Mouse (Mus musculus): ENCODE measurements around the gene Prcp. TPM values are rescaled to one million over a fixed set of nuclear protein-coding genes. Genes with fewer than 3 reads are reported as not detected.

Prcp gene
- polyA plus RNA-seq, 1 experiment from 2014 or later = 22.8 TPM

GRCm38 (mm10) chr7:92884998-92885660, 10.9 kb downstream of the Prcp start:
- Histone ChIP-seq H3K9ac (ENCODE audit: low read depth, low read length) (no peak overlapping the region), H3K4me3 (ENCODE audit: low read length) (no peak overlapping the region), H3K9me3 (ENCODE audit: control insufficient read depth, low read length) (no peaks in the 10 kb centered on the region), H3K4me1 (ENCODE audit: control insufficient read depth, insufficient read depth, low read length) (peaks cover 7% of the 10 kb centered on the region; the same call in 1 of the 2 replicates), H3K4me2 (ENCODE audit: low read depth, low read length) (no peak overlapping the region), H3K27me3 (replicated peaks; ENCODE audit: control insufficient read depth, insufficient read depth, low read length) (no peaks in the 10 kb centered on the region), H3K36me3 (ENCODE audit: control insufficient read depth, insufficient read depth, low read length) (no peaks in the 10 kb centered on the region), H3K27ac (ENCODE audit: low read length) (no peak overlapping the region)
- WGBS = 72% methylated on average over 6 of the region's 6 CpGs
- peak; percentile 65 for ATAC-seq

- no peaks in the 10 kb centered on the region for H3K27me3 ChIP-seq (replicated peaks; ENCODE audit: control insufficient read depth, insufficient read depth, low read length)
- H3K36me3 ChIP-seq (ENCODE audit: control insufficient read depth, insufficient read depth, low read length) = no peaks in the 10 kb centered on the region
- H3K27ac ChIP-seq (ENCODE audit: low read length) = no peak overlapping the region
- H3K9ac ChIP-seq (ENCODE audit: low read depth, low read length) = no peak overlapping the region
- H3K4me1 ChIP-seq (ENCODE audit: control insufficient read depth, insufficient read depth, low read length) = peaks cover 7% of the 10 kb centered on the region; the same call in 1 of the 2 replicates
- H3K4me3 ChIP-seq (ENCODE audit: low read length) = no peak overlapping the region
- H3K9me3 ChIP-seq (ENCODE audit: control insufficient read depth, low read length) = no peaks in the 10 kb centered on the region
- 73% methylated on average over 7 of the region's 7 CpGs for WGBS
- no peak overlapping the region for H3K4me2 ChIP-seq (ENCODE audit: low read depth, low read length)
- ATAC-seq = peak; percentile 21; the same call in 1 of the 2 replicates
Measured at GRCm38 (mm10) chr7:92886801-92887200, 12.5 kb downstream of the Prcp start.

GRCm38 (mm10) chr7:92887230-92887629, 13.0 kb downstream of the Prcp start:
- H3K27me3 ChIP-seq (replicated peaks; ENCODE audit: control insufficient read depth, insufficient read depth, low read length) = no peaks in the 10 kb centered on the region
- WGBS = 88% methylated on average over 5 of the region's 5 CpGs
- no peak for ATAC-seq
- H3K9ac ChIP-seq (ENCODE audit: low read depth, low read length) = no peak overlapping the region
- H3K9me3 ChIP-seq (ENCODE audit: control insufficient read depth, low read length) = no peaks in the 10 kb centered on the region
- no peak overlapping the region for H3K4me2 ChIP-seq (ENCODE audit: low read depth, low read length)
- H3K4me1 ChIP-seq (ENCODE audit: control insufficient read depth, insufficient read depth, low read length) = peaks cover 7% of the 10 kb centered on the region; the same call in 1 of the 2 replicates
- no peak overlapping the region for H3K27ac ChIP-seq (ENCODE audit: low read length)
- no peak overlapping the region for H3K4me3 ChIP-seq (ENCODE audit: low read length)
- H3K36me3 ChIP-seq (ENCODE audit: control insufficient read depth, insufficient read depth, low read length) = no peaks in the 10 kb centered on the region

- no peaks in the 10 kb centered on the region for H3K27me3 ChIP-seq (replicated peaks; ENCODE audit: control insufficient read depth, insufficient read depth, low read length)
- no peak overlapping the region for H3K27ac ChIP-seq (ENCODE audit: low read length)
- H3K9me3 ChIP-seq (ENCODE audit: control insufficient read depth, low read length) = no peaks in the 10 kb centered on the region
- H3K9ac ChIP-seq (ENCODE audit: low read depth, low read length) = no peak overlapping the region
- 52% methylated on average over 1 of the region's 1 CpGs for WGBS
- no peak overlapping the region for H3K4me2 ChIP-seq (ENCODE audit: low read depth, low read length)
- no peak overlapping the region for H3K4me3 ChIP-seq (ENCODE audit: low read length)
- peaks cover under 1% of the 10 kb centered on the region; the same call in 1 of the 2 replicates for H3K4me1 ChIP-seq (ENCODE audit: control insufficient read depth, insufficient read depth, low read length)
- no peak for ATAC-seq
- no peaks in the 10 kb centered on the region for H3K36me3 ChIP-seq (ENCODE audit: control insufficient read depth, insufficient read depth, low read length)
Measured at GRCm38 (mm10) chr7:92890211-92890610, 15.9 kb downstream of the Prcp start.

GRCm38 (mm10) chr7:92890618-92891230, 16.5 kb downstream of the Prcp start:
- H3K27ac ChIP-seq (ENCODE audit: low read length) = no peak overlapping the region
- no peaks in the 10 kb centered on the region for H3K4me1 ChIP-seq (ENCODE audit: control insufficient read depth, insufficient read depth, low read length)
- H3K4me3 ChIP-seq (ENCODE audit: low read length) = no peak overlapping the region
- no peak overlapping the region for H3K9ac ChIP-seq (ENCODE audit: low read depth, low read length)
- H3K36me3 ChIP-seq (ENCODE audit: control insufficient read depth, insufficient read depth, low read length) = no peaks in the 10 kb centered on the region
- no peak overlapping the region for H3K4me2 ChIP-seq (ENCODE audit: low read depth, low read length)
- no peaks in the 10 kb centered on the region for H3K27me3 ChIP-seq (replicated peaks; ENCODE audit: control insufficient read depth, insufficient read depth, low read length)
- ATAC-seq = no peak
- 29% methylated on average over 4 of the region's 4 CpGs for WGBS
- H3K9me3 ChIP-seq (ENCODE audit: control insufficient read depth, low read length) = no peaks in the 10 kb centered on the region

- 50% methylated on average over 3 of the region's 3 CpGs for WGBS
- H3K4me1 ChIP-seq (ENCODE audit: control insufficient read depth, insufficient read depth, low read length) = no peaks in the 10 kb centered on the region
Measured at GRCm38 (mm10) chr7:92893478-92893877, 19.2 kb downstream of the Prcp start.

GRCm38 (mm10) chr7:92896036-92896435, 21.8 kb downstream of the Prcp start:
- Histone ChIP-seq H3K36me3 (ENCODE audit: control insufficient read depth, insufficient read depth, low read length) (no peaks in the 10 kb centered on the region), H3K27me3 (replicated peaks; ENCODE audit: control insufficient read depth, insufficient read depth, low read length) (no peaks in the 10 kb centered on the region), H3K9me3 (ENCODE audit: control insufficient read depth, low read length) (no peaks in the 10 kb centered on the region), H3K9ac (ENCODE audit: low read depth, low read length) (no peak overlapping the region), H3K27ac (ENCODE audit: low read length) (no peak overlapping the region), H3K4me2 (ENCODE audit: low read depth, low read length) (no peak overlapping the region), H3K4me1 (ENCODE audit: control insufficient read depth, insufficient read depth, low read length) (no peaks in the 10 kb centered on the region), H3K4me3 (ENCODE audit: low read length) (no peak overlapping the region)
- no peak for ATAC-seq
- 73% methylated on average over 5 of the region's 5 CpGs for WGBS

More at GRCm38 (mm10) chr7:92893478-92893877, 19.2 kb downstream of the Prcp start:
- Histone ChIP-seq H3K27ac (ENCODE audit: low read length) (no peak overlapping the region), H3K9me3 (ENCODE audit: control insufficient read depth, low read length) (no peaks in the 10 kb centered on the region), H3K27me3 (replicated peaks; ENCODE audit: control insufficient read depth, insufficient read depth, low read length) (no peaks in the 10 kb centered on the region), H3K9ac (ENCODE audit: low read depth, low read length) (no peak overlapping the region), H3K4me2 (ENCODE audit: low read depth, low read length) (no peak overlapping the region), H3K36me3 (ENCODE audit: control insufficient read depth, insufficient read depth, low read length) (no peaks in the 10 kb centered on the region), H3K4me3 (ENCODE audit: low read length) (no peak overlapping the region)
- no peak for ATAC-seq

- Histone ChIP-seq H3K4me2 (ENCODE audit: low read depth, low read length) (no peak overlapping the region), H3K9me3 (ENCODE audit: control insufficient read depth, low read length) (no peaks in the 10 kb centered on the region), H3K9ac (ENCODE audit: low read depth, low read length) (no peak overlapping the region), H3K4me3 (ENCODE audit: low read length) (no peak overlapping the region), H3K27ac (ENCODE audit: low read length) (no peak overlapping the region), H3K4me1 (ENCODE audit: control insufficient read depth, insufficient read depth, low read length) (no peaks in the 10 kb centered on the region), H3K36me3 (ENCODE audit: control insufficient read depth, insufficient read depth, low read length) (no peaks in the 10 kb centered on the region), H3K27me3 (replicated peaks; ENCODE audit: control insufficient read depth, insufficient read depth, low read length) (no peaks in the 10 kb centered on the region)
- WGBS = 47% methylated on average over 2 of the region's 2 CpGs
- ATAC-seq = peak; percentile 80
Measured at GRCm38 (mm10) chr7:92897021-92897420, 22.8 kb downstream of the Prcp start.

- H3K36me3 ChIP-seq (ENCODE audit: control insufficient read depth, insufficient read depth, low read length) = no peaks in the 10 kb centered on the region
- H3K27me3 ChIP-seq (replicated peaks; ENCODE audit: control insufficient read depth, insufficient read depth, low read length) = no peaks in the 10 kb centered on the region
- H3K9ac ChIP-seq (ENCODE audit: low read depth, low read length) = no peak overlapping the region
- H3K27ac ChIP-seq (ENCODE audit: low read length) = no peak overlapping the region
- WGBS = 49% methylated on average over 7 of the region's 7 CpGs
- H3K4me3 ChIP-seq (ENCODE audit: low read length) = no peak overlapping the region
- H3K4me1 ChIP-seq (ENCODE audit: control insufficient read depth, insufficient read depth, low read length) = no peaks in the 10 kb centered on the region
- H3K9me3 ChIP-seq (ENCODE audit: control insufficient read depth, low read length) = no peaks in the 10 kb centered on the region
- H3K4me2 ChIP-seq (ENCODE audit: low read depth, low read length) = no peak overlapping the region
- peak; percentile 97 for ATAC-seq
Measured at GRCm38 (mm10) chr7:92903360-92904038, 29.2 kb downstream of the Prcp start.
